Mouse (Mus musculus): Measurements from ENCODE around the gene Wdr66. TPM values are rescaled to one million over a fixed set of nuclear protein-coding genes. Genes with fewer than 3 reads are reported as not detected.
"Not testable (repeated sequence)": the region's sequence is repeated elsewhere in the genome, so short reads cannot be mapped to it uniquely, and the experiment has no call there.

Wdr66 gene
- polyA plus RNA-seq (2014; fragmentation: Nextera tagmentation; extraction: Ambion mirVana) = 0.46 and 1.2 TPM in 2 replicates

- Histone ChIP-seq H3K9ac (replicated peaks; ENCODE audit: low read length) (no peak within 1 kb of the TSS), H3K27ac (replicated peaks; ENCODE audit: low read depth, low read length) (no peak within 1 kb of the TSS), H3K4me3 (replicated peaks; ENCODE audit: low read depth, low read length) (peak within 1 kb of the TSS; percentile 19; the same call in 1 of the 2 replicates), H3K27me3 (ENCODE audit: control insufficient read depth, insufficient read depth, low read length) (no peaks in the 10 kb centered on the region), H3K9me3 (ENCODE audit: control insufficient read depth, low read length) (no peaks in the 10 kb centered on the region), H3K4me1 (ENCODE audit: control insufficient read depth, insufficient read depth, low read length) (peaks cover 7% of the 10 kb centered on the region; the same call in 1 of the 2 replicates), H3K4me2 (ENCODE audit: low read length) (peak within 1 kb of the TSS; percentile 57), H3K36me3 (ENCODE audit: control insufficient read depth, insufficient read depth, low read length) (peaks cover 17% of the 10 kb centered on the region)
- peak; percentile 83; the same call in 1 of the 2 replicates for ATAC-seq (ENCODE audit: low FRiP score, low TSS enrichment)
- DNase-seq = peak; percentile 97
- WGBS = 3% methylated on average over 18 of the region's 18 CpGs
Observed at GRCm38 (mm10) chr5:123251834-123252233, at the start of gene Wdr66. Gene Wdr66 (plus strand): TSS chr5:123252102.

- not testable (repeated sequence) for ATAC-seq (ENCODE audit: low FRiP score, low TSS enrichment); H3K9ac ChIP-seq (replicated peaks; ENCODE audit: low read length); H3K27ac ChIP-seq (replicated peaks; ENCODE audit: low read depth, low read length); H3K4me1 ChIP-seq (ENCODE audit: control insufficient read depth, insufficient read depth, low read length); H3K36me3 ChIP-seq (ENCODE audit: control insufficient read depth, insufficient read depth, low read length); H3K27me3 ChIP-seq (ENCODE audit: control insufficient read depth, insufficient read depth, low read length); H3K9me3 ChIP-seq (ENCODE audit: control insufficient read depth, low read length); DNase-seq; H3K4me3 ChIP-seq (replicated peaks; ENCODE audit: low read depth, low read length); H3K4me2 ChIP-seq (ENCODE audit: low read length)
- WGBS = 58% methylated on average over 3 of the region's 4 CpGs
Observed at GRCm38 (mm10) chr5:123202771-123203170, 49.1 kb upstream of the Wdr66 start.

- H3K27me3 ChIP-seq (ENCODE audit: control insufficient read depth, insufficient read depth, low read length); ATAC-seq (ENCODE audit: low FRiP score, low TSS enrichment); DNase-seq; H3K9me3 ChIP-seq (ENCODE audit: control insufficient read depth, low read length); H3K36me3 ChIP-seq (ENCODE audit: control insufficient read depth, insufficient read depth, low read length); H3K9ac ChIP-seq (replicated peaks; ENCODE audit: low read length); H3K4me1 ChIP-seq (ENCODE audit: control insufficient read depth, insufficient read depth, low read length); H3K4me2 ChIP-seq (ENCODE audit: low read length); H3K27ac ChIP-seq (replicated peaks; ENCODE audit: low read depth, low read length); H3K4me3 ChIP-seq (replicated peaks; ENCODE audit: low read depth, low read length): not testable (repeated sequence)
- 86% methylated on average over 7 of the region's 7 CpGs for WGBS
Observed at GRCm38 (mm10) chr5:123203591-123203990, 48.3 kb upstream of the Wdr66 start.

GRCm38 (mm10) chr5:123222346-123223050 lies 29.4 kb upstream of the Wdr66 start:
- ATAC-seq (ENCODE audit: low FRiP score, low TSS enrichment); H3K27ac ChIP-seq (replicated peaks; ENCODE audit: low read depth, low read length); H3K4me1 ChIP-seq (ENCODE audit: control insufficient read depth, insufficient read depth, low read length); H3K4me3 ChIP-seq (replicated peaks; ENCODE audit: low read depth, low read length); DNase-seq; H3K36me3 ChIP-seq (ENCODE audit: control insufficient read depth, insufficient read depth, low read length); H3K9ac ChIP-seq (replicated peaks; ENCODE audit: low read length); H3K27me3 ChIP-seq (ENCODE audit: control insufficient read depth, insufficient read depth, low read length); H3K9me3 ChIP-seq (ENCODE audit: control insufficient read depth, low read length); H3K4me2 ChIP-seq (ENCODE audit: low read length): not testable (repeated sequence)
- WGBS = 83% methylated on average over 3 of the region's 5 CpGs

- Histone ChIP-seq H3K36me3 (ENCODE audit: control insufficient read depth, insufficient read depth, low read length) (no peaks in the 10 kb centered on the region), H3K27me3 (ENCODE audit: control insufficient read depth, insufficient read depth, low read length) (no peaks in the 10 kb centered on the region), H3K4me3 (replicated peaks; ENCODE audit: low read depth, low read length) (no peak overlapping the region), H3K9ac (replicated peaks; ENCODE audit: low read length) (no peak overlapping the region), H3K27ac (replicated peaks; ENCODE audit: low read depth, low read length) (no peak overlapping the region), H3K9me3 (ENCODE audit: control insufficient read depth, low read length) (no peaks in the 10 kb centered on the region), H3K4me1 (ENCODE audit: control insufficient read depth, insufficient read depth, low read length) (no peaks in the 10 kb centered on the region), H3K4me2 (ENCODE audit: low read length) (no peak overlapping the region)
- DNase-seq (no peak), ATAC-seq (ENCODE audit: low FRiP score, low TSS enrichment) (no peak)
- WGBS = 86% methylated on average over 4 of the region's 4 CpGs
Observed at GRCm38 (mm10) chr5:123223051-123223410, 28.9 kb upstream of the Wdr66 start.

GRCm38 (mm10) chr5:123223861-123224260 lies 28.0 kb upstream of the Wdr66 start:
- not testable (repeated sequence) for H3K36me3 ChIP-seq (ENCODE audit: control insufficient read depth, insufficient read depth, low read length); H3K4me1 ChIP-seq (ENCODE audit: control insufficient read depth, insufficient read depth, low read length); H3K9me3 ChIP-seq (ENCODE audit: control insufficient read depth, low read length); H3K4me3 ChIP-seq (replicated peaks; ENCODE audit: low read depth, low read length); ATAC-seq (ENCODE audit: low FRiP score, low TSS enrichment); H3K27ac ChIP-seq (replicated peaks; ENCODE audit: low read depth, low read length); H3K4me2 ChIP-seq (ENCODE audit: low read length); H3K9ac ChIP-seq (replicated peaks; ENCODE audit: low read length); H3K27me3 ChIP-seq (ENCODE audit: control insufficient read depth, insufficient read depth, low read length); DNase-seq
- WGBS = 57% methylated on average over 6 of the region's 6 CpGs

GRCm38 (mm10) chr5:123226851-123227250 lies 25.1 kb upstream of the Wdr66 start:
- no peak for ATAC-seq (ENCODE audit: low FRiP score, low TSS enrichment)
- Histone ChIP-seq H3K4me1 (ENCODE audit: control insufficient read depth, insufficient read depth, low read length) (peaks cover 7% of the 10 kb centered on the region; the same call in 1 of the 2 replicates), H3K36me3 (ENCODE audit: control insufficient read depth, insufficient read depth, low read length) (0 out of 2 replicates have a peak, but pooled peaks cover 3% of the 10 kb centered on the region), H3K27me3 (ENCODE audit: control insufficient read depth, insufficient read depth, low read length) (no peaks in the 10 kb centered on the region), H3K9me3 (ENCODE audit: control insufficient read depth, low read length) (no peaks in the 10 kb centered on the region), H3K27ac (replicated peaks; ENCODE audit: low read depth, low read length) (no peak overlapping the region), H3K4me2 (ENCODE audit: low read length) (no peak overlapping the region), H3K9ac (replicated peaks; ENCODE audit: low read length) (no peak overlapping the region), H3K4me3 (replicated peaks; ENCODE audit: low read depth, low read length) (no peak overlapping the region)
- DNase-seq = no peak
- WGBS = 89% methylated on average over 7 of the region's 7 CpGs

- Histone ChIP-seq H3K4me2 (ENCODE audit: low read length) (peak overlapping the region; percentile 82), H3K9me3 (ENCODE audit: control insufficient read depth, low read length) (no peaks in the 10 kb centered on the region), H3K9ac (replicated peaks; ENCODE audit: low read length) (peak overlapping the region; percentile 72), H3K4me1 (ENCODE audit: control insufficient read depth, insufficient read depth, low read length) (peaks cover 7% of the 10 kb centered on the region; the same call in 1 of the 2 replicates), H3K27me3 (ENCODE audit: control insufficient read depth, insufficient read depth, low read length) (no peaks in the 10 kb centered on the region), H3K27ac (replicated peaks; ENCODE audit: low read depth, low read length) (no peak overlapping the region), H3K4me3 (replicated peaks; ENCODE audit: low read depth, low read length) (peak overlapping the region; percentile 74), H3K36me3 (ENCODE audit: control insufficient read depth, insufficient read depth, low read length) (0 out of 2 replicates have a peak, but pooled peaks cover 3% of the 10 kb centered on the region)
- DNase-seq (peak; percentile 97), ATAC-seq (ENCODE audit: low FRiP score, low TSS enrichment) (peak; percentile 79)
- WGBS = 2% methylated on average over 42 of the region's 42 CpGs
Observed at GRCm38 (mm10) chr5:123227762-123228523, 24.0 kb upstream of the Wdr66 start.

Data from midbrain, embryonic 14.5 days (tissue).